Mouse (Mus musculus) megakaryocyte-erythroid progenitor cell, adult 5 weeks (primary cell): ENCODE data around the gene Gm8082. TPM values are rescaled to one million over a fixed set of nuclear protein-coding genes. Genes with fewer than 3 reads are reported as not detected.

Experiments used
- polyA plus RNA-seq: library from polyadenylated mRNA; stranded (reverse); fragments of >175 nt; gene quantifications from 2 replicates; pipeline ENCODE4 v1.2.3, GENCODE M21; 2012

Gene Gm8082
- polyA plus RNA-seq = not detected in 2 replicates

DNA sequence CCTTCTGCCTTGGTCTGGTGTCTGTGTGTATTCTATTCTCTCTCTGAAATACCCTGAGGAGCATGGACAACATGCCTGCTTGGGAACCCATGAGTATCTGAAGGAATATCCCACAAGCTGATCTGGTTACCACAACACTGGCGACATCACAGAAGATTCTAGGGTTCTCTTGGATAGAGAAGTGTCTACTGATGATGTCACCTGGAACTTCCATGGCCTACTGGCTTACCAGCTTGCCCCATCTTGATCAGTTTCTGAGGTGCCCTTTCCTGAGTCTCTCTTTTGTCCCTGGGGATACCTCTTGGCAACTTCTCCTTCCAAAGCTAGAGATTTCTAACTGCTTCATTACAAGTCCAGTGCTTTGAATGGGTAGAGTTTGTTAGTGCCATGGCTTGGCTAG lies at the start of gene Gm8082:
Gene Gm8082, minus strand, starts transcription at position 101 of the 400 bp plus-strand sequence.

GRCm38 (mm10) chr14:43015528-43015927 lies 22.1 kb upstream of the Gm8082 start, which contains the start of gene Gm10376:
Gm10376 (minus strand) TSS chr14:43015628.

Other genes starting within 250 kb of the Gm8082 start
- gene Gm3015, start 224.8 kb downstream of the Gm8082 start, polyA plus RNA-seq = not detected in 2 replicates
- not detected in 2 replicates for gene Gm10377, start 195.6 kb downstream of the Gm8082 start, polyA plus RNA-seq
- not detected in 2 replicates for gene Gm21977, start 140.1 kb downstream of the Gm8082 start, polyA plus RNA-seq
- gene Gm10376, start 22.0 kb upstream of the Gm8082 start, polyA plus RNA-seq = not detected in 2 replicates
- gene Gm8094, start 83.0 kb upstream of the Gm8082 start, polyA plus RNA-seq = 0.06 TPM in 1 of 2 replicates, not detected in the other
- gene Gm8104, start 107.0 kb upstream of the Gm8082 start, polyA plus RNA-seq = not detected in 2 replicates
- not detected in 2 replicates for gene Gm7233, start 186.2 kb upstream of the Gm8082 start, polyA plus RNA-seq
- gene Gm8122, start 241.7 kb upstream of the Gm8082 start, polyA plus RNA-seq = not detected in 2 replicates